Mouse (Mus musculus) embryonic facial prominence, embryonic 13.5 days (tissue): ENCODE data around the gene Gm10024. TPM values are rescaled to one million over a fixed set of nuclear protein-coding genes. Genes with fewer than 3 reads are reported as not detected.
"Not testable (repeated sequence)": the region's sequence is repeated elsewhere in the genome, so short reads cannot be mapped to it uniquely, and the experiment has no call there.

ENCODE experiments used
- ATAC-seq: fragments of 200-750 bp; cut with Nextera tagmentation; 2 replicates; pipeline ENCODE4 v1.8.0; 2017; ENCODE audit warnings: low read depth; ENCODE audit not compliant: insufficient number of reproducible peaks, insufficient read depth, low FRiP score, low TSS enrichment
- H3K27ac ChIP-seq: fragments of 300-500 bp; sonication (generic); 2 replicates; pipeline ENCODE4 v1.5.1; 2015; ENCODE audit warnings: moderate library complexity, mild to moderate bottlenecking, inconsistent platforms
- H3K27me3 ChIP-seq: fragments of 300-500 bp; sonication (generic); 2 replicates; pipeline ENCODE4 v1.6.1; 2015; ENCODE audit warnings: mild to moderate bottlenecking, inconsistent platforms
- H3K36me3 ChIP-seq: fragments of 300-500 bp; sonication (generic); 2 replicates; pipeline ENCODE4 v1.6.1; 2015; ENCODE audit warnings: mild to moderate bottlenecking, inconsistent platforms
- H3K4me1 ChIP-seq: fragments of 300-500 bp; sonication (generic); 2 replicates; pipeline ENCODE4 v1.6.1; 2015; ENCODE audit warnings: inconsistent platforms
- H3K4me2 ChIP-seq: fragments of 300-500 bp; sonication (generic); 2 replicates; pipeline ENCODE4 v1.6.1; 2015; ENCODE audit warnings: moderate library complexity, mild to moderate bottlenecking, inconsistent platforms
- H3K4me3 ChIP-seq: fragments of 300-500 bp; sonication (generic); 2 replicates; pipeline ENCODE4 v1.5.1; 2015; ENCODE audit warnings: mild to moderate bottlenecking, inconsistent platforms
- H3K9ac ChIP-seq: fragments of 300-500 bp; sonication (generic); 2 replicates; pipeline ENCODE4 v1.6.1; 2015; ENCODE audit warnings: mild to moderate bottlenecking, inconsistent platforms
- H3K9me3 ChIP-seq: fragments of 300-500 bp; sonication (generic); 2 replicates; pipeline ENCODE4 v1.6.1; 2016; ENCODE audit warnings: inconsistent platforms
- WGBS: fragments of 180-500 bp; shearing (Covaris S2); methylation state at CpG from one replicate; pipeline ENCODE4 v1.1.7; 2015; ENCODE audit warnings: mixed read lengths; 5-methylcytosine and 5-hydroxymethylcytosine counted together
- polyA plus RNA-seq: library from polyadenylated mRNA; unstranded; fragments of >200 nt; fragmentation: Nextera tagmentation; extraction: Ambion mirVana; gene quantifications from 2 replicates; pipeline ENCODE4 v1.2.1, GENCODE M21; 2015

Gene Gm10024
- polyA plus RNA-seq, 1 experiment from 2014 or later: 1.5 TPM

- Histone ChIP-seq H3K4me3 (no peak overlapping the region), H3K4me2 (no peak overlapping the region), H3K27me3 (no peaks in the 10 kb centered on the region), H3K4me1 (no peaks in the 10 kb centered on the region), H3K27ac (no peak overlapping the region), H3K9me3 (no peaks in the 10 kb centered on the region; the same call in 1 of the 2 replicates), H3K9ac (no peak overlapping the region), H3K36me3 (no peaks in the 10 kb centered on the region)
- 83% methylated on average over 1 of the region's 1 CpGs for WGBS
- ATAC-seq: no peak
Observed at GRCm38 (mm10) chr10:77735928-77736327, 24.7 kb downstream of the Gm10024 start.

- Histone ChIP-seq H3K27ac (no peak overlapping the region), H3K27me3 (no peaks in the 10 kb centered on the region), H3K4me3 (no peak overlapping the region), H3K9me3 (no peaks in the 10 kb centered on the region; the same call in 1 of the 2 replicates), H3K4me1 (no peaks in the 10 kb centered on the region), H3K9ac (no peak overlapping the region), H3K4me2 (no peak overlapping the region), H3K36me3 (no peaks in the 10 kb centered on the region)
- no peak for ATAC-seq
- WGBS: 84% methylated on average over 4 of the region's 4 CpGs
Observed at GRCm38 (mm10) chr10:77738929-77739328, 27.7 kb downstream of the Gm10024 start.

GRCm38 (mm10) chr10:77741924-77742688, 30.8 kb downstream of the Gm10024 start, which contains the start of gene Gm18596:
Gene Gm18596, minus strand, starts transcription at chr10:77742638.
- H3K4me1 ChIP-seq, ATAC-seq, H3K9ac ChIP-seq, H3K4me3 ChIP-seq, H3K36me3 ChIP-seq, H3K27ac ChIP-seq, H3K27me3 ChIP-seq, H3K4me2 ChIP-seq, H3K9me3 ChIP-seq: not testable (repeated sequence)
- 50% methylated on average over 5 of the region's 5 CpGs for WGBS

- not testable (repeated sequence) for H3K9ac ChIP-seq, ATAC-seq
- WGBS: 89% methylated on average over 1 of the region's 1 CpGs
Observed at GRCm38 (mm10) chr10:77750686-77751085, 39.4 kb downstream of the Gm10024 start.

GRCm38 (mm10) chr10:77751254-77751653, 40.0 kb downstream of the Gm10024 start, which contains the start of gene Gm9736:
Gene Gm9736, minus strand, starts transcription at chr10:77751354.
- not testable (repeated sequence) for H3K4me2 ChIP-seq, H3K4me1 ChIP-seq, H3K27me3 ChIP-seq, H3K27ac ChIP-seq, ATAC-seq, H3K9me3 ChIP-seq, H3K9ac ChIP-seq, H3K36me3 ChIP-seq, H3K4me3 ChIP-seq
- whole genome bisulfite sequencing: 61% methylated on average over 1 of the region's 1 CpGs

More at GRCm38 (mm10) chr10:77750686-77751085, 39.4 kb downstream of the Gm10024 start:
- not testable (repeated sequence) for H3K27me3 ChIP-seq, H3K4me1 ChIP-seq, H3K4me2 ChIP-seq, H3K36me3 ChIP-seq, H3K27ac ChIP-seq, H3K4me3 ChIP-seq, H3K9me3 ChIP-seq

GRCm38 (mm10) chr10:77752312-77752711, 41.1 kb downstream of the Gm10024 start:
- 64% methylated on average over 3 of the region's 3 CpGs for WGBS
- H3K4me2 ChIP-seq: not testable (repeated sequence)

GRCm38 (mm10) chr10:77753448-77753847, 42.2 kb downstream of the Gm10024 start:
- no peak overlapping the region for H3K27ac ChIP-seq
- no peak overlapping the region for H3K4me2 ChIP-seq
- H3K4me1 ChIP-seq: no peaks in the 10 kb centered on the region
- no peaks in the 10 kb centered on the region for H3K9me3 ChIP-seq
- H3K4me3 ChIP-seq: no peak overlapping the region
- ATAC-seq: no peak
- no peak overlapping the region for H3K9ac ChIP-seq
- H3K27me3 ChIP-seq: no peaks in the 10 kb centered on the region
- no peaks in the 10 kb centered on the region for H3K36me3 ChIP-seq

More at GRCm38 (mm10) chr10:77752312-77752711, 41.1 kb downstream of the Gm10024 start:
- not testable (repeated sequence) for ATAC-seq, H3K27ac ChIP-seq, H3K4me1 ChIP-seq, H3K36me3 ChIP-seq, H3K4me3 ChIP-seq, H3K9me3 ChIP-seq, H3K27me3 ChIP-seq, H3K9ac ChIP-seq

- H3K4me3 ChIP-seq, H3K9ac ChIP-seq, H3K27me3 ChIP-seq, H3K36me3 ChIP-seq, ATAC-seq, H3K9me3 ChIP-seq, H3K4me2 ChIP-seq, H3K27ac ChIP-seq, H3K4me1 ChIP-seq: not testable (repeated sequence)
- 80% methylated on average over 1 of the region's 1 CpGs for WGBS
Observed at GRCm38 (mm10) chr10:77759582-77759981, 48.3 kb downstream of the Gm10024 start, which contains the start of gene Gm3233. Gene Gm3233, minus strand, starts transcription at chr10:77759682.

Other genes with a start within 250 kb of the Gm10024 start
- 38.4 and 41.5 TPM in 2 replicates for gene Fam207a, start 195.7 kb upstream of the Gm10024 start, polyA plus RNA-seq
- 1.3 TPM in 2 replicates for gene Itgb2, start 181.2 kb upstream of the Gm10024 start, polyA plus RNA-seq
- 104 and 109 TPM in 2 replicates for gene Pttg1ip, start 129.7 kb upstream of the Gm10024 start, polyA plus RNA-seq
- gene Sumo3, start 105.4 kb upstream of the Gm10024 start, polyA plus RNA-seq: 393 and 397 TPM in 2 replicates
- 2.6 and 4.1 TPM in 2 replicates for gene Gm49325, start 105.3 kb upstream of the Gm10024 start, polyA plus RNA-seq
- 76.4 and 80.3 TPM in 2 replicates for gene Ube2g2, start 89.2 kb upstream of the Gm10024 start, polyA plus RNA-seq
- gene Tspear, start 24.9 kb upstream of the Gm10024 start, polyA plus RNA-seq: 1.3 and 2.2 TPM in 2 replicates
- not detected in 2 replicates for gene Gm19402, start 20.7 kb upstream of the Gm10024 start, polyA plus RNA-seq
- not detected in 2 replicates for gene Gm9508, start 14.2 kb upstream of the Gm10024 start, polyA plus RNA-seq
- gene Gm10272, start 4.8 kb upstream of the Gm10024 start, polyA plus RNA-seq: not detected in 2 replicates
- not detected in 2 replicates for gene Gm10142, start 4.3 kb downstream of the Gm10024 start, polyA plus RNA-seq
- gene Krtap12-1, start 9.1 kb downstream of the Gm10024 start, polyA plus RNA-seq: not detected in 2 replicates
- not detected in 2 replicates for gene Gm10100, start 15.0 kb downstream of the Gm10024 start, polyA plus RNA-seq
- not detected in 2 replicates for gene Gm18596, start 31.2 kb downstream of the Gm10024 start, polyA plus RNA-seq
- gene Gm9736, start 39.9 kb downstream of the Gm10024 start, polyA plus RNA-seq: 0.42 TPM in 1 of 2 replicates, not detected in the other
- not detected in 2 replicates for gene Gm3233, start 48.2 kb downstream of the Gm10024 start, polyA plus RNA-seq
- gene Gm3238, start 59.9 kb downstream of the Gm10024 start, polyA plus RNA-seq: not detected in 2 replicates
- not detected in 2 replicates for gene Gm7138, start 65.5 kb downstream of the Gm10024 start, polyA plus RNA-seq
- not detected in 2 replicates for gene Gm3250, start 71.1 kb downstream of the Gm10024 start, polyA plus RNA-seq
- gene Gm7137, start 76.7 kb downstream of the Gm10024 start, polyA plus RNA-seq: not detected in 2 replicates
- not detected in 2 replicates for gene Gm9639, start 83.6 kb downstream of the Gm10024 start, polyA plus RNA-seq
- gene Gm19668, start 87.7 kb downstream of the Gm10024 start, polyA plus RNA-seq: not detected in 2 replicates
- gene Gm9507, start 100.4 kb downstream of the Gm10024 start, polyA plus RNA-seq: not detected in 2 replicates
- gene Gm2696, start 103.2 kb downstream of the Gm10024 start, polyA plus RNA-seq: not detected in 2 replicates
- not detected in 2 replicates for gene Krtap10-4, start 115.6 kb downstream of the Gm10024 start, polyA plus RNA-seq
- gene Krtap10-10, start 124.5 kb downstream of the Gm10024 start, polyA plus RNA-seq: not detected in 2 replicates
- gene Gm36176, start 135.3 kb downstream of the Gm10024 start, polyA plus RNA-seq: not detected in 2 replicates
- not detected in 2 replicates for gene Gm10318, start 141.4 kb downstream of the Gm10024 start, polyA plus RNA-seq
- gene Gm3285, start 150.5 kb downstream of the Gm10024 start, polyA plus RNA-seq: not detected in 2 replicates
- gene Lrrc3, start 191.1 kb downstream of the Gm10024 start, polyA plus RNA-seq: 4.2 and 5.1 TPM in 2 replicates